Comparison of ENCODE assay signal across 10 mouse cellular contexts in the genomic region with DNA sequence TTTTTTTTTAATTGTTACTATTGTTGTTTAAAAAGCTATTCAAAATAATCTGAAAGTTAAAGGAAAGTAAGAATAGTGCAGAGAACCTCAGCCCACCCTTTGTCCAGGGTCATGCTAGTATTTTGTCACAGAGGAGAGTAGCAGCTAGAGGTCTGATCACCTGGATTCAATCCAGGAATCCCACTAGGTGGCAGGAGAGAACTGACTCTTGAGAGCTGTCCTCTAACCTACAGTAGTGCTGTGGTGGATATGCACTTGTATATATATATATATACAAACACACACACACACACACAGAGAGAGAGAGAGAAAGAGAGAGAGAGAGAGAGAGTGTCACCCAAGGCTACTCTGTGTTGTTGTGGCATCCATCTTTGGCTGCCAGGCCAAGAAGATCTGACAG. TPM values are rescaled to one million over a fixed set of nuclear protein-coding genes. Genes with fewer than 3 reads are reported as not detected.
DNase-seq lines count a peak whose midpoint lies in the region; ATAC-seq and TF ChIP-seq lines count a peak whose summit lies in the region.
"Had no signal": no experiment of that assay in that cellular context is flagged by ENCODE, and none has a peak within 500 bp of the region (broad histone marks: within the 10 kb centered on the region; RNA-seq: fewer than 3 reads in every experiment).

No protein-coding gene starts in this region.

- no peaks in the 10 kb centered on the region for H3K27me3 ChIP-seq in hindbrain, postnatal 0 days (ENCODE audit: insufficient read depth, low read length)
- no peaks in the 10 kb centered on the region for H3K27me3 ChIP-seq in hindbrain, embryonic 12.5 days

- no peak overlapping the region for H3K4me3 ChIP-seq in hindbrain, postnatal 0 days (ENCODE audit: low read length)
- H3K4me3 ChIP-seq in hindbrain, embryonic 12.5 days, result no peak overlapping the region

- ATAC-seq in hindbrain, postnatal 0 days, result 0 out of 2 replicates have a peak, but pooled peaks have one; percentile 38
- ATAC-seq in hindbrain, embryonic 12.5 days (ENCODE audit: low FRiP score), result no peak
- no peak for ATAC-seq in erythroid progenitor cell, adult 5-6 weeks (replicated peaks; ENCODE audit: low FRiP score, poor library complexity, severe bottlenecking)

- TF ChIP-seq CTCF in hindbrain, postnatal 0 days (IDR thresholded peaks at IDR 0.05; ENCODE audit: low read depth), result peak; percentile 55

- H3K4me1 ChIP-seq in hindbrain, postnatal 0 days (ENCODE audit: insufficient read depth, low read length), result no peaks in the 10 kb centered on the region
- H3K4me1 ChIP-seq in hindbrain, embryonic 12.5 days, result no peaks in the 10 kb centered on the region

- no peaks in the 10 kb centered on the region for H3K36me3 ChIP-seq in hindbrain, postnatal 0 days (ENCODE audit: insufficient read depth, low read length)
- H3K36me3 ChIP-seq in hindbrain, embryonic 12.5 days, result no peaks in the 10 kb centered on the region

- no peak overlapping the region for H3K27ac ChIP-seq in hindbrain, postnatal 0 days
- H3K27ac ChIP-seq in hindbrain, embryonic 12.5 days, result no peak overlapping the region

- H3K4me2 ChIP-seq in hindbrain, postnatal 0 days (ENCODE audit: low read depth, low read length), result no peak overlapping the region
- H3K4me2 ChIP-seq in hindbrain, embryonic 12.5 days (replicated peaks), result no peak overlapping the region

- DNase-seq in hindbrain, postnatal 0 days (ENCODE audit: low spot score), result peak; percentile 62
- DNase-seq in thymus, postnatal 14 days, result peak; percentile 37
- no peak for DNase-seq in thymus, adult 18-20 months
- peak; percentile 27 for DNase-seq in heart, postnatal 4 days
- no peak for DNase-seq in left cerebral cortex, postnatal 10 days (ENCODE audit: extremely low spot score in 1 of 2, low spot score in 2 of 2)
- DNase-seq in adrenal gland, postnatal 14 days, result no peak
- DNase-seq: cerebellum, postnatal 14 days had no signal

- H3K9ac ChIP-seq in hindbrain, postnatal 0 days (replicated peaks; ENCODE audit: low read length), result no peak overlapping the region
- no peak overlapping the region for H3K9ac ChIP-seq in hindbrain, embryonic 12.5 days

- intact Hi-C loops in left cerebral cortex, postnatal 10 days (cut with DNase I), result loop anchor here (10.0 kb wide), 1 partner anchor 111 kb away; no protein-coding TSS in a partner anchor

- H3K9me3 ChIP-seq in hindbrain, postnatal 0 days (ENCODE audit: low read length), result no peaks in the 10 kb centered on the region
- no peaks in the 10 kb centered on the region for H3K9me3 ChIP-seq in hindbrain, embryonic 12.5 days (replicated peaks)

RNA-seq across cellular contexts. Expression of gene Ttll4, which starts 17.6 kb away (rescaled TPM):
- total RNA-seq in hindbrain, postnatal 0 days (2014; rRNA removed), result 25.8 and 32.9 TPM in 2 replicates
- polyA plus RNA-seq in hindbrain, postnatal 0 days (2015; fragmentation: Nextera tagmentation; extraction: Ambion mirVana), result 3.2 and 4.0 TPM in 2 replicates
- 27.1 and 36.5 TPM in 2 replicates for polyA plus RNA-seq in hindbrain, embryonic 12.5 days (2016; fragmentation: Nextera tagmentation; extraction: Ambion mirVana)
- 10 to 100 TPM; 19.7 to 22.1 TPM for total RNA-seq in heart, postnatal 4 days (2021)
- 2.9 and 8.6 TPM in 2 replicates for total RNA-seq in erythroid progenitor cell, adult 5-6 weeks (2015; ENCODE audit: low replicate concordance)
- total RNA-seq in erythroid progenitor cell, adult 5-6 weeks (2017; ENCODE audit: low replicate concordance), result 6.3 and 7.7 TPM in 2 replicates
- total RNA-seq in left cerebral cortex, postnatal 10 days (2021), result 10 to 100 TPM; 21.3 to 28.2 TPM
- 19.2 and 21.5 TPM in 2 replicates for total RNA-seq in adrenal gland, postnatal 14 days (2021)

RNA-seq across cellular contexts. Expression of gene Stk36, which starts 42.7 kb away (rescaled TPM):
- 8.3 and 10.9 TPM in 2 replicates for total RNA-seq in hindbrain, postnatal 0 days (2014; rRNA removed)
- 9.4 and 9.6 TPM in 2 replicates for polyA plus RNA-seq in hindbrain, postnatal 0 days (2015; fragmentation: Nextera tagmentation; extraction: Ambion mirVana)
- polyA plus RNA-seq in hindbrain, embryonic 12.5 days (2016; fragmentation: Nextera tagmentation; extraction: Ambion mirVana), result 21.3 and 34.3 TPM in 2 replicates
- 1 to 10 TPM; 1.4 to 2.0 TPM for total RNA-seq in heart, postnatal 4 days (2021)
- not detected in 2 replicates for total RNA-seq in erythroid progenitor cell, adult 5-6 weeks (2015; ENCODE audit: low replicate concordance)
- not detected in 2 replicates for total RNA-seq in erythroid progenitor cell, adult 5-6 weeks (2017; ENCODE audit: low replicate concordance)
- total RNA-seq in left cerebral cortex, postnatal 10 days (2021), result 1 to 10 TPM; 7.5 to 8.8 TPM
- total RNA-seq in adrenal gland, postnatal 14 days (2021), result 3.2 and 4.5 TPM in 2 replicates
- total RNA-seq: granulocyte monocyte progenitor cell, adult 5-6 weeks had no signal

RNA-seq across cellular contexts. Expression of gene Rnf25, which starts 42.7 kb away (rescaled TPM):
- total RNA-seq in hindbrain, postnatal 0 days (2014; rRNA removed), result 64.1 and 77.7 TPM in 2 replicates
- polyA plus RNA-seq in hindbrain, postnatal 0 days (2015; fragmentation: Nextera tagmentation; extraction: Ambion mirVana), result 45.8 and 50.0 TPM in 2 replicates
- 35.2 and 35.8 TPM in 2 replicates for polyA plus RNA-seq in hindbrain, embryonic 12.5 days (2016; fragmentation: Nextera tagmentation; extraction: Ambion mirVana)
- 10 to 100 TPM; 22.0 to 23.9 TPM for total RNA-seq in heart, postnatal 4 days (2021)
- 9.0 and 32.7 TPM in 2 replicates for total RNA-seq in erythroid progenitor cell, adult 5-6 weeks (2015; ENCODE audit: low replicate concordance)
- 8.5 and 17.9 TPM in 2 replicates for total RNA-seq in erythroid progenitor cell, adult 5-6 weeks (2017; ENCODE audit: low replicate concordance)
- total RNA-seq in left cerebral cortex, postnatal 10 days (2021), result 10 to 100 TPM; 55.7 to 59.1 TPM
- 37.9 and 40.4 TPM in 2 replicates for total RNA-seq in adrenal gland, postnatal 14 days (2021)

RNA-seq across cellular contexts. Expression of gene Bcs1l, which starts 55.8 kb away (rescaled TPM):
- 15.2 and 29.9 TPM in 2 replicates for total RNA-seq in hindbrain, postnatal 0 days (2014; rRNA removed)
- 12.3 and 14.4 TPM in 2 replicates for polyA plus RNA-seq in hindbrain, postnatal 0 days (2015; fragmentation: Nextera tagmentation; extraction: Ambion mirVana)
- 15.3 and 16.8 TPM in 2 replicates for polyA plus RNA-seq in hindbrain, embryonic 12.5 days (2016; fragmentation: Nextera tagmentation; extraction: Ambion mirVana)
- 10 to 100 TPM; 21.7 to 22.5 TPM for total RNA-seq in heart, postnatal 4 days (2021)
- total RNA-seq in erythroid progenitor cell, adult 5-6 weeks (2015; ENCODE audit: low replicate concordance), result 2.9 and 7.2 TPM in 2 replicates
- 9.0 and 18.5 TPM in 2 replicates for total RNA-seq in erythroid progenitor cell, adult 5-6 weeks (2017; ENCODE audit: low replicate concordance)
- total RNA-seq in left cerebral cortex, postnatal 10 days (2021), result 10 to 100 TPM; 21.2 to 23.1 TPM
- 26.1 and 29.0 TPM in 2 replicates for total RNA-seq in adrenal gland, postnatal 14 days (2021)

RNA-seq across cellular contexts. Expression of gene Zfp142, which starts 55.9 kb away (rescaled TPM):
- total RNA-seq in hindbrain, postnatal 0 days (2014; rRNA removed), result 13.3 and 15.1 TPM in 2 replicates
- 5.4 and 5.9 TPM in 2 replicates for polyA plus RNA-seq in hindbrain, postnatal 0 days (2015; fragmentation: Nextera tagmentation; extraction: Ambion mirVana)
- 10.1 and 12.1 TPM in 2 replicates for polyA plus RNA-seq in hindbrain, embryonic 12.5 days (2016; fragmentation: Nextera tagmentation; extraction: Ambion mirVana)
- 10 to 100 TPM in 1 of 2 experiments, 1 to 10 TPM in 1; 9.4 to 11.0 TPM for total RNA-seq in heart, postnatal 4 days (2021)
- total RNA-seq in erythroid progenitor cell, adult 5-6 weeks (2015; ENCODE audit: low replicate concordance), result 19.3 and 20.5 TPM in 2 replicates
- total RNA-seq in erythroid progenitor cell, adult 5-6 weeks (2017; ENCODE audit: low replicate concordance), result 15.4 and 19.9 TPM in 2 replicates
- 10 to 100 TPM; 24.1 to 25.3 TPM for total RNA-seq in left cerebral cortex, postnatal 10 days (2021)
- total RNA-seq in adrenal gland, postnatal 14 days (2021), result 14.6 and 16.1 TPM in 2 replicates

Comparison
In these comparisons a context has a peak if more than half of its experiments do, and no peak if none do; other contexts are left out.
1. DNase-seq: peak in hindbrain, postnatal 0 days (single experiment), thymus, postnatal 14 days (single experiment) and heart, postnatal 4 days (single experiment); none in thymus, adult 18-20 months (0 of 2), left cerebral cortex, postnatal 10 days (0 of 2) and adrenal gland, postnatal 14 days (single experiment).